Mouse (Mus musculus): ENCODE measurements around the gene Psme1. TPM values are rescaled to one million over a fixed set of nuclear protein-coding genes. Genes with fewer than 3 reads are reported as not detected.
A peak's percentile ranks its signal among the peaks of the same experiment; 100 is the strongest.

Gene Psme1
- 167 and 179 TPM in 2 replicates for polyA plus RNA-seq (2015; fragmentation: Nextera tagmentation; extraction: Ambion mirVana)

DNA sequence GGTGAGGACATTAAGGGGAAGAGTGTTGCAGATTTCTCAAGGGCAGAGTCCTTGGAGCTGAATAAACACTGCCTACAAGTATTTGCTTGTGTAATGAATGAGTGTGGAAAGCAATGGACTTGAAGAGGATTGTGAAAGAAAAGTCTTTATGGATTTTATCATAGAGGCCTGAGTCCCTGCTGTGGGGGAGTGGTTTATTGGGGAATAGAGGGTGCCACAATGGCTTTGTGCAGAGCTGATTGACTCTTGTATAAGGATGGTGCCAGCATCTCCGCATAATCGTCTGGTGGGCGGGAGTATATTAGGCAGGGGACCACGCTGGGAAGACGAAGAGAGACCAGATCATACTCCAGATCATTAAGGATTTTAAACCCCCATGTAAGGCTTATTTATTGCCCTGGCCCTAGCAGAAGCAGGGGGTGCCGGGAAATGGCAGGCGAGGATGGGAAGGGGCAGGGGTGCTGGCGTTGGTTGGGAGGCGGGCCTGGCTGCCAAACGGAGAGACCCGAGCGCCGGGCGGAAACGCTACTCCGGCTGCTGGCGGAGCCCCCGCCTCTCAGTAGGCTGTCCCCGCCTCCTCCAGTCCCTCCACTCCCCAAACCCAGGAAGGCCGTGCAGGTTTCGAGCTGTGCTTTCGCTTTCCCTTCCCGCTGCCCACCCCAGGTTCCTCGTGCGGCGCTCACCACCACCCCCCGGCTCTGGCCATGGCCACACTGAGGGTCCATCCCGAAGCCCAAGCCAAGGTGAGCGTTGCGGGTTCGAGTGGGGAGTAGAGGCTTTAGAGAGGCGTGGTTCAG lies at the start of gene Psme1:
TSS of gene Psme1 (plus strand) at position 253 of the 797 bp plus-strand sequence.
- Histone ChIP-seq H3K27ac (replicated peaks) (peak within 1 kb of the TSS; percentile 86), H3K4me1 (replicated peaks) (peaks cover 20% of the 10 kb centered on the region), H3K36me3 (peaks cover 25% of the 10 kb centered on the region), H3K9me3 (no peaks in the 10 kb centered on the region), H3K4me2 (peak within 1 kb of the TSS; percentile 82), H3K9ac (peak within 1 kb of the TSS; percentile 93), H3K27me3 (no peaks in the 10 kb centered on the region), H3K4me3 (peak within 1 kb of the TSS; percentile 72)
- WGBS, result 0% methylated on average over 30 of the region's 32 CpGs
- peak; percentile 91 for ATAC-seq (ENCODE audit: low read depth)

DNA sequence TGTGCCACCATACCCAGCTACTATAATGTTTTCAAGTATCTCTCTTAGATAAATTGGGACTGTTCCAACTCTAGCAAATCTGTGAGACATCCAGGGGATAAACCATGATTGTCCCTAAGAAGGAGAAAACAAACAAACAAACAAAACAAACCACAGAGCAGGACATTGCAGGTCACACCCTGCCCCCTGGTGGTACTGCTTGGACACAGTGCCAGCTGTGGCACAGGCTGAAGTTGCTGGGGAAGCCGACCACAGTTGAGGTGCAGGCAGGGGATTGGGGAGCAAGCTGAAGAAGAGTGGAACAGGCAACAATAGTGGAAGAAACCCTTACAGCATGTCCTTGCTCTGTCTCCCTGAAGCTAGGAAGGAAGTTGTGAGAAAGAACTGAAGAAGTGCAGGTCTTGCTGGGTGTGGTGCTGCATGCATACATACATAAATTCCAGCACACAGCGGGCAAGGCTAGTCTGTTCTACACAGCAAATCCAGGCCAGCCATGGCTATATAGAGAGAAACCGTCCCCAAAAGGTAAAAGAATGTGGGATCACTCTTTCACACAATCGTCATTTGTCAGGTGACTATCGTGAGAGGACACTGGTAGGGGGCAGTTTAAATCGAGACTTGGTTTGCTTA lies 41.7 kb upstream of the Psme1 start:
- H3K4me1 ChIP-seq (replicated peaks), result peaks cover 21% of the 10 kb centered on the region
- 53% methylated on average over 6 of the region's 6 CpGs for WGBS
- no peaks in the 10 kb centered on the region for H3K36me3 ChIP-seq
- H3K27me3 ChIP-seq, result no peaks in the 10 kb centered on the region
- no peak overlapping the region for H3K27ac ChIP-seq (replicated peaks)
- H3K9ac ChIP-seq, result no peak overlapping the region
- no peak overlapping the region for H3K4me2 ChIP-seq
- ATAC-seq (ENCODE audit: low read depth), result no peak
- no peak overlapping the region for H3K4me3 ChIP-seq
- no peaks in the 10 kb centered on the region for H3K9me3 ChIP-seq

DNA sequence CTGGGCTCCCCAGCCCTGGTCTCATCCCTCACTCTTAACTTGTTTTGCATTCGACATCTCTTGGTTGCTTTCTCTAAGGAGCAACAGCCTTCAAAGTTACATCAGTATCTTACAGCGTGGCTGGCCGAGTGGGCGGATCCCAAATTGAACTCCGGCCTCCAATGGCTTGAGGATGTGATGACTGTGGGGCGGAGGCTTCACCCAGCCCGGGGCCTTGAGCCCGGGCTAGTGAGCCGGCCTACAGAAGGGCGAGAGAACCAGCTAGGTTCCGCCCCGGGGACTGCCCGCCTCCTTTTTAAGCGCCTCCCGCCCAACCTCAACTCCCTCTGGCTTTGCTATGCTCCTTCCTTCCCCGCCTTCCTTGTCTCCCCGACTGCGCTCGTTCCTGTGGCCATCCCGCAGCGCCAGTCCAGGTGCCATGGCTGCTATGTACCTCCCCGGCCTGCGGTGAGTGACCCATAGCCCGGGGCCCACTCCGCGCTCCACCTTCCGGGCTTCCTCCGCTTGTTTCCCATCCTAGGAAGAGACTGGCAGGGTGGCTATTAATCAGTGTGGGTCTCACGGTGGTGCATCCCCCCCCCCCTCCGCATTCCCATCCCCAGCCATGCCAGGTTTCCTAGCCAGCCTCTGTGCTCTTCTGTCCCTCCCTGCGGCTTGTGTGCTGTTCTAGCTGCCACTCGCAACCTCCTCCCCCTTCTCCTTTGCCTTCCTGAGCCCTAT lies 37.7 kb upstream of the Psme1 start, which contains the start of gene Pck2:
TSS of gene Pck2 (plus strand) at position 200 of the 720 bp plus-strand sequence.
- Histone ChIP-seq H3K4me3 (peak within 1 kb of the TSS; percentile 55), H3K27me3 (no peaks in the 10 kb centered on the region), H3K4me2 (peak within 1 kb of the TSS; percentile 84), H3K27ac (replicated peaks) (peak within 1 kb of the TSS; percentile 94), H3K9ac (peak within 1 kb of the TSS; percentile 86), H3K36me3 (peaks cover 18% of the 10 kb centered on the region), H3K4me1 (replicated peaks) (peaks cover 41% of the 10 kb centered on the region), H3K9me3 (no peaks in the 10 kb centered on the region)
- under 1% methylated on average over 32 of the region's 32 CpGs for WGBS
- peak; percentile 91 for ATAC-seq (ENCODE audit: low read depth)

DNA sequence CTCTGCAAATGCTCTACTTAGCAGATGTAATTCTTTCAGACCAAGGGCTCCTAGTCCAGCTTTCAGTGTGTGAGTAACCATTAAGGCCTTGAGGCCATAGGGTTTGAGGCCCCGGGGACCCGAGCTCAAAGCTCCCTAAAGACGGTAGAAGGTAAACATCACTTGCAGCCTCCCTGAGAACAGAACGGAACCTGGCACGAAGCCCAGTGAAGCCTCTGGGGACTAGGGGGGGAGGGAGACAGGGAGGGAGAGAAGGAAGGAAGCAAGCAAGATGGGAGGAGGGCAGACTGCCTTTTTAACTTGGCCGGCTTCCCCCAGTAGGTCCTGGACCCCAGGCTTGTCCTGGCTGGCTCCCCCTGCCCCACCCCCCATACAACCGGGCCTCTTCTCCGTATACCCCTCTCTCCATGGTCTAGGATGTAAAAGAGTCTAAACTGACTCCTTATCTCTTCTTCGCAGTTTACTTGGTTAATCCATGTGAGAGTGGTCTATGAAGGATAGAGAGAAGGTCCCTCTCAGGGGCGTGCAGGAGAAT lies 37.1 kb upstream of the Psme1 start:
- Histone ChIP-seq H3K27ac (replicated peaks) (peak overlapping the region; percentile 94), H3K9ac (peak overlapping the region; percentile 86), H3K36me3 (peaks cover 25% of the 10 kb centered on the region), H3K4me2 (peak overlapping the region; percentile 84), H3K9me3 (no peaks in the 10 kb centered on the region), H3K4me3 (peak overlapping the region; percentile 55), H3K27me3 (no peaks in the 10 kb centered on the region), H3K4me1 (replicated peaks) (peaks cover 41% of the 10 kb centered on the region)
- WGBS, result 9% methylated on average over 10 of the region's 10 CpGs
- peak; percentile 65 for ATAC-seq (ENCODE audit: low read depth)

DNA sequence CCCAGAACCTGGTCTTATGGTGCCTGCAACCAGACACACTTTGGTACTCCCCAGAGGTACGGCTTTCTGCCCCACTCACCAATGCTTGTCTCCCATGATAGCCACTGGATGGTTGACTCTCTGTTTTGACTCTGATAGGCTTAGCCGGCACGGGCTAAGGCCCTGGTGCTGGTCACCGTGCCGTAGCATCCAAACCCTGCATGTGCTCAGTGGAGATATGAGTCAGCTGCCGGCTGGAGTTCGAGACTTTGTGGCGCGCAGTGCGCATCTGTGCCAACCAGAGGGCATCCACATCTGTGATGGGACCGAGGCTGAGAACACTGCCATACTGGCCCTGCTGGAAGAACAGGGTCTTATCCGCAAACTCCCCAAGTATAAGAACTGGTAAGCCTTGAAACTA lies 35.7 kb upstream of the Psme1 start:
- no peak overlapping the region for H3K27ac ChIP-seq (replicated peaks)
- no peak overlapping the region for H3K4me3 ChIP-seq
- H3K9me3 ChIP-seq, result no peaks in the 10 kb centered on the region
- WGBS, result 95% methylated on average over 12 of the region's 12 CpGs
- no peak for ATAC-seq (ENCODE audit: low read depth)
- H3K4me2 ChIP-seq, result no peak overlapping the region
- H3K36me3 ChIP-seq, result peaks cover 30% of the 10 kb centered on the region
- H3K27me3 ChIP-seq, result no peaks in the 10 kb centered on the region
- no peak overlapping the region for H3K9ac ChIP-seq
- peaks cover 41% of the 10 kb centered on the region for H3K4me1 ChIP-seq (replicated peaks)

DNA sequence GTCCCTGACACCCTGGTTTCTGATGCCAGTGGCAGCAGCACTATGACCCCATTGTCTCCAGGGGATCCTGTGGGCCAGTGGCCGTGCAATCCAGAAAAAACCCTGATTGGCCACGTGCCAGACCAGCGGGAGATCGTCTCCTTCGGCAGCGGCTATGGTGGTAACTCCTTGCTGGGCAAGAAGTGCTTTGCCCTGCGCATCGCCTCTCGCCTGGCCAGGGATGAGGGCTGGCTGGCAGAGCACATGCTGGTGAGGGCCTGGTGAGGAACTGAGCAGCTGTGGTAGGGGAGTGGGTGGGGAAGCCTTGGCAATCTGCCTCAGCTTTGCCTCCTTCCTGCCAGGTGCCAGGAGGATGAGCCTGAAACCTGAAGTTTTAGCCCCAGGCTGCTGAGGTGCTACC lies 33.6 kb upstream of the Psme1 start:
- peaks cover 50% of the 10 kb centered on the region for H3K36me3 ChIP-seq
- peaks cover 39% of the 10 kb centered on the region for H3K4me1 ChIP-seq (replicated peaks)
- no peak for ATAC-seq (ENCODE audit: low read depth)
- WGBS, result 65% methylated on average over 9 of the region's 9 CpGs
- no peaks in the 10 kb centered on the region for H3K27me3 ChIP-seq
- H3K9me3 ChIP-seq, result no peaks in the 10 kb centered on the region
- no peak overlapping the region for H3K4me3 ChIP-seq
- H3K4me2 ChIP-seq, result no peak overlapping the region
- no peak overlapping the region for H3K9ac ChIP-seq
- no peak overlapping the region for H3K27ac ChIP-seq (replicated peaks)

DNA sequence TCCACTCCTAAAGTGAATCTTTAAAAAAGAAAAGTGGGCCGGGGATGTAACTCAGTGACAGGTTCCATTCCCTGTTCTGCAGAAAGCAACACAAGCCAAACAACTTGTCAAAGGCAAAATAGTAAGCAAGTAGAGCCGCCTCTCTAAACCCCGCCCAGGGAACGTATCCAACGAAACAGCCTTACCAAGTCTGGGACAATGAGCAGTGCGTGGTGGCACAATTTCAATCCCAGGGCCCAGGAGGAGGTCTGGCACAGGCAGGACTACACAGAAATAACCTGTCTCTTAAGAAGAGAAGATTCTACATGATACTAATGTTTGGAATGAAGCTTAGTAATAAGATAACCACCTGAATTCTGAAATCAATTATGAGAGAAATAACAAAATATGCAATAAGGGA lies 27.7 kb upstream of the Psme1 start:
- H3K4me1 ChIP-seq (replicated peaks), result no peaks in the 10 kb centered on the region
- no peak overlapping the region for H3K27ac ChIP-seq (replicated peaks)
- peaks cover 35% of the 10 kb centered on the region for H3K36me3 ChIP-seq
- no peaks in the 10 kb centered on the region for H3K27me3 ChIP-seq
- ATAC-seq (ENCODE audit: low read depth), result no peak
- no peak overlapping the region for H3K4me2 ChIP-seq
- WGBS, result 83% methylated on average over 6 of the region's 6 CpGs
- H3K9ac ChIP-seq, result no peak overlapping the region
- H3K4me3 ChIP-seq, result no peak overlapping the region
- H3K9me3 ChIP-seq, result no peaks in the 10 kb centered on the region

DNA sequence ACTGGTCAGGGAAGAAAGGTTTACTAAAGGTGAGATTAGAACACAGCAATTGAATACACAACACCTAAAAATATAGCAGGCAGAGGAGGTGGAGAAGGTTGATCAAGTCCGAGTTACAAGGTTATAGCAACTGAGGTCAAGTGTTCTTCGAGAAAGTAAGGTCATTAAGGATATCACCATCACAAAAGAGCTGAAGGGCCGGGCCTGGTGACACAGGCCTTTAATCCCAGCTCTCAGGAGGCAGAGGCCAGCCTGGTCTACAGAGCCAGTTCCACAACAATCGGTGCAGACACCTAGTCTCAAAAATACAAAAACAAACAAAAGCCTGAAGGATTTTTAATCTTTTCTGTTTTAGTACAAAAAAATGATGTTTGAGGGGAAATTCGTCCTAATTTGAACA lies 26.6 kb upstream of the Psme1 start:
- Histone ChIP-seq H3K27me3 (no peaks in the 10 kb centered on the region), H3K9me3 (no peaks in the 10 kb centered on the region), H3K27ac (replicated peaks) (no peak overlapping the region), H3K4me1 (replicated peaks) (no peaks in the 10 kb centered on the region), H3K36me3 (peaks cover 26% of the 10 kb centered on the region), H3K4me2 (no peak overlapping the region), H3K9ac (no peak overlapping the region), H3K4me3 (no peak overlapping the region)
- 55% methylated on average over 5 of the region's 5 CpGs for WGBS
- ATAC-seq (ENCODE audit: low read depth), result no peak

DNA sequence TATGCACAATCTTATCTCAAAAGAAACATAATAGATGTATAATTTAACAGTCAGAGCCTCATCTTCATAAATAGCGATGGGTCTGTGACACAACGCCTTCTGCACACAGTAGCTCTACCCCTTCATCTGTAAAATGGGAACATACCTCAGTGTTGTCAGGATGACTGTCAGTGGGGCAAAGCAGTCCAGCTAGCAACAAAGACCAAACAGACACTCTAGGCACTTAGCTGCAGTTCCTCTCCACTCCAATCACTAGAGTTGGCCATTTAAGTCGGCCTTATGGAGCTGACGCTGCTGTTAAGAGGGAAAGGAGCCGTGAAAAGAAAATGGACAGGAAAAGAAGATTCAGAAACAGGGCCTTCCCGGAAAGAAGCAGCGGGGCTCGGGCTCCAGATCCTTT lies 26.1 kb upstream of the Psme1 start:
- Histone ChIP-seq H3K4me3 (no peak overlapping the region), H3K9me3 (no peaks in the 10 kb centered on the region), H3K27ac (replicated peaks) (no peak overlapping the region), H3K27me3 (no peaks in the 10 kb centered on the region), H3K4me2 (no peak overlapping the region), H3K9ac (no peak overlapping the region), H3K4me1 (replicated peaks) (no peaks in the 10 kb centered on the region), H3K36me3 (peaks cover 26% of the 10 kb centered on the region)
- ATAC-seq (ENCODE audit: low read depth), result no peak
- WGBS, result 90% methylated on average over 8 of the region's 8 CpGs

DNA sequence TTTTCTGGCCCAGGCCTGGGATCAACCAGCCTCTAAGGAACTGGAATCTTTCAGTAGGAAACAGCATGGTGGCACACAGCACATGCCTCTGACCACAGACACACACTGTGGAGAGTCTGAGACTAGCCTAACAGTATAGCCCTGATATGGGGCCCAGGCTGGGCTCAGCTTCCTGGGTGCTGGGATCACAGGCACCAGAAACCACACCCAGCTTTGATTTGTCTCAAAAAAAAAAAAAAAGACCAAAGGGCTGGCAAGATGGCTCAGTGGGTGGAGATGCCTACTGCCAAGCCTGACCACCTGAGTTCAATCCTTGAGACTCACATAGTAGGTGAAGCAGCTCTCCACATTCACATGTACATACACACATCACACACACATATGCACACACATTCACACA lies 23.3 kb upstream of the Psme1 start:
- no peak overlapping the region for H3K4me2 ChIP-seq
- 0 out of 2 replicates have a peak, but pooled peaks cover 2% of the 10 kb centered on the region for H3K36me3 ChIP-seq
- ATAC-seq (ENCODE audit: low read depth), result no peak
- no peak overlapping the region for H3K4me3 ChIP-seq
- H3K4me1 ChIP-seq (replicated peaks), result peaks cover 8% of the 10 kb centered on the region
- no peak overlapping the region for H3K9ac ChIP-seq
- no peaks in the 10 kb centered on the region for H3K9me3 ChIP-seq
- H3K27ac ChIP-seq (replicated peaks), result no peak overlapping the region
- no peaks in the 10 kb centered on the region for H3K27me3 ChIP-seq

DNA sequence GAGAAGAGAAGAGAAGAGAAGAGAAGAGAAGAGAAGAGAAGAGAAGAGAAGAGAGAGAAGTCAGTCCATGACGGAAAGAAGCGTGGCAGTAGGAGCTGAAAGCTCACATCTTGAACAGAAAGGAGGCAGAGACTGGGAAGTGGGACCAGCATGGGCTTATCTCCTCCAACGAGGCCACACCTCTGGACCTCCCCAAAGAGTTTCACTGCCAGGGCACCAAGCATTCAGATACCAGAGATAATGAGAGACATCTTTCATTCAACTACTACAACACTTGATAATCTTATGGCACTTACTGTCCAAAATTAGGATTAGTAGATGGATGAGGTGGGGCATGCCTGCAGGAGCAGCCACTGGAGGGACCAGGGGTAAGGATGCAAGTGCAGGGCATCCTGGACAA lies 22.1 kb upstream of the Psme1 start:
- Histone ChIP-seq H3K36me3 (no peaks in the 10 kb centered on the region), H3K9me3 (no peaks in the 10 kb centered on the region), H3K4me2 (no peak overlapping the region), H3K27me3 (no peaks in the 10 kb centered on the region), H3K9ac (no peak overlapping the region), H3K4me3 (no peak overlapping the region), H3K4me1 (replicated peaks) (peaks cover 8% of the 10 kb centered on the region), H3K27ac (replicated peaks) (no peak overlapping the region)
- no peak for ATAC-seq (ENCODE audit: low read depth)
- 79% methylated on average over 3 of the region's 3 CpGs for WGBS

DNA sequence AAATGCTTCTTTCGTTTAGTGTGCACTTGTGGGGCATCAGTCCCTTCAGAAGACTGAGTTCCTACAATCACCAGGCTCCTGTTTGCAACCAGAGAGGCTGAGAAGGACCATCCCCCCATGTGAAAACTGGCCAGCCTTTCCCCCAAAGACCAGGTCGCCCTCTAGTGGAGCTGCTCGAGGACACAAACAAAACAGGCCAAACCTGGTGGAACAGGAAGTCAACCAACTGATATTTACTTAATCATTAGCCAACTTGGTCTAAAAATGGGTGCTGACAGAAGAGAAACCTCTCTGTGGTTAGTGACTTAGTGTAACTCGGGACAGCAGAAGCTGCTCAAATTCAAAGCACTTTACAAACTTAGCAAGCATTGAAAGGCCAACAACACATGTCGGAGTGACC lies 20.9 kb upstream of the Psme1 start:
- Histone ChIP-seq H3K4me3 (no peak overlapping the region), H3K9ac (no peak overlapping the region), H3K4me2 (no peak overlapping the region), H3K4me1 (replicated peaks) (peaks cover 19% of the 10 kb centered on the region), H3K9me3 (no peaks in the 10 kb centered on the region), H3K36me3 (no peaks in the 10 kb centered on the region), H3K27ac (replicated peaks) (no peak overlapping the region), H3K27me3 (no peaks in the 10 kb centered on the region)
- no peak for ATAC-seq (ENCODE audit: low read depth)
- 28% methylated on average over 5 of the region's 5 CpGs for WGBS

All from neural tube, embryonic 13.5 days (tissue).